In the genomic region with DNA sequence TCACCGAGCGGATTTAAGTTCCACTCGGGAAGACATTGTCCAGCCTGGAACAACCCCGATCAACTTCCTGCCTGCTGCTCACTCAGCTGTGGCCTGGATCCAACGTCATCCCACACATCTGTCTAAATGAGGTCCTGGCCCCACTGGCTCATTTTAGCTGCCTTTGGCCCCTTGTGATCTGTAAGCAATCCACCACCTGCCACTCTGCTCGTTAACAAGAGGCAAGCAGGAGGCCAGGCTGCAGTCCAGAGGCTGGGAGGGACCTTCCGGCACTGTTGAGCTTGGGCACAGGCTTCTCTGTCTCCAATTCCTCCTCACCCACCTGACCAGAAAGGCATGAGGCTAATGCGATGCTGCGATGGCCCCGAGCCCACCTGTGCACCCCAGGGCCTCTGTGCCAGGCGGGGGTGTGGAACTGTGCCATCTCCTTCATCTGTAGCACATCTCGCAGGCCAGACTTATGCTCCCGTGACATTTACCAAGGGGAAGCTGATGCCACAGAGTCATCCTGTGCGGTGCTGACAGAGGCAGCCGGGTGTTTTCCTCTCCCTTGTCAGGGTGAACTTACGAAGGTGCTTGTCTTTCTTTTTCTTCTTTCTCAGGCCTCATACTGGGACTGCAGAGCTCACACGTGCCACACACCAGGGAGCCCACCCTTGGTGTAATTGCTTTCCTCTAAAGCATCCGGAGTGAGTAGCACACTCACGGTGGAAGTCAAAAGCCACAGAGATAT, we compare ENCODE assay signal across 10 mouse cellular contexts. TPM values are rescaled to one million over a fixed set of nuclear protein-coding genes. Genes with fewer than 3 reads are reported as not detected.
DNase-seq lines count a peak whose midpoint lies in the region; ATAC-seq and TF ChIP-seq lines count a peak whose summit lies in the region.
"Had no signal": no experiment of that assay in that cellular context is flagged by ENCODE, and none has a peak within 500 bp of the region (broad histone marks: within the 10 kb centered on the region; RNA-seq: fewer than 3 reads in every experiment).

No protein-coding gene starts in this region.

- H3K9ac ChIP-seq in embryonic facial prominence, embryonic 14.5 days (ENCODE audit: low read depth, low read length), result no peak overlapping the region
- H3K9ac ChIP-seq in hindbrain, embryonic 13.5 days, result no peak overlapping the region
- H3K9ac ChIP-seq: embryonic facial prominence, embryonic 13.5 days had no signal

- DNase-seq in embryonic facial prominence, embryonic 14.5 days (ENCODE audit: low spot score), result peak; percentile 52
- DNase-seq in embryonic facial prominence, embryonic 10.5 days (ENCODE audit: low spot score), result no peak
- DNase-seq in cerebellum, postnatal 14 days, result peak; percentile 68 to 70
- DNase-seq in kidney, adult 9 months, result peak; percentile 84
- no peak for DNase-seq in ovary, adult 18-20 months (ENCODE audit: low spot score)
- DNase-seq in neural tube, embryonic 10.5 days (ENCODE audit: extremely low spot score, low spot score), result no peak

- no peaks in the 10 kb centered on the region for H3K79me2 ChIP-seq in myocyte (ENCODE audit: control insufficient read depth, insufficient read depth)

- H3K36me3 ChIP-seq in embryonic facial prominence, embryonic 14.5 days (ENCODE audit: control insufficient read depth, insufficient read depth, low read length), result no peaks in the 10 kb centered on the region
- H3K36me3 ChIP-seq in embryonic facial prominence, embryonic 10.5 days (replicated peaks), result no peaks in the 10 kb centered on the region
- H3K36me3 ChIP-seq in myocyte (ENCODE audit: control insufficient read depth, insufficient read depth), result no peaks in the 10 kb centered on the region
- H3K36me3 ChIP-seq in hindbrain, embryonic 13.5 days, result no peaks in the 10 kb centered on the region
- H3K36me3 ChIP-seq: embryonic facial prominence, embryonic 13.5 days had no signal

- H3K27ac ChIP-seq in embryonic facial prominence, embryonic 14.5 days (replicated peaks; ENCODE audit: low read depth, low read length), result no peak overlapping the region
- no peak overlapping the region for H3K27ac ChIP-seq in embryonic facial prominence, embryonic 10.5 days (replicated peaks)
- no peak overlapping the region for H3K27ac ChIP-seq in hindbrain, embryonic 13.5 days
- H3K27ac ChIP-seq: embryonic facial prominence, embryonic 13.5 days had no signal

- no peaks in the 10 kb centered on the region; the same call in none of the 2 replicates for H3K4me1 ChIP-seq in embryonic facial prominence, embryonic 14.5 days (ENCODE audit: control insufficient read depth, insufficient read depth, low read length)
- peaks cover 32% of the 10 kb centered on the region for H3K4me1 ChIP-seq in embryonic facial prominence, embryonic 10.5 days
- H3K4me1 ChIP-seq in hindbrain, embryonic 13.5 days (replicated peaks), result 0 out of 2 replicates have a peak, but pooled peaks cover 6% of the 10 kb centered on the region

- WGBS in embryonic facial prominence, embryonic 14.5 days, result 45% methylated on average over 19 of the region's 19 CpGs
- WGBS in embryonic facial prominence, embryonic 10.5 days, result 63% methylated on average over 19 of the region's 19 CpGs
- WGBS in hindbrain, embryonic 13.5 days, result 60% methylated on average over 19 of the region's 19 CpGs

- no peak overlapping the region for H3K4me3 ChIP-seq in embryonic facial prominence, embryonic 14.5 days (ENCODE audit: low read depth, low read length)
- H3K4me3 ChIP-seq in embryonic facial prominence, embryonic 10.5 days, result no peak overlapping the region
- H3K4me3 ChIP-seq in myocyte, result no peak overlapping the region
- H3K4me3 ChIP-seq in hindbrain, embryonic 13.5 days, result no peak overlapping the region
- H3K4me3 ChIP-seq: embryonic facial prominence, embryonic 13.5 days; megakaryocyte, embryonic 14.5 days had no signal

- H3K27me3 ChIP-seq in embryonic facial prominence, embryonic 14.5 days (replicated peaks; ENCODE audit: control insufficient read depth, insufficient read depth, low read length), result no peaks in the 10 kb centered on the region
- peaks cover 1% of the 10 kb centered on the region; the same call in 1 of the 2 replicates for H3K27me3 ChIP-seq in embryonic facial prominence, embryonic 10.5 days (replicated peaks; ENCODE audit: low read depth, poor library complexity, severe bottlenecking)
- no peaks in the 10 kb centered on the region for H3K27me3 ChIP-seq in myocyte (ENCODE audit: control insufficient read depth, insufficient read depth, insufficient read length)
- no peaks in the 10 kb centered on the region for H3K27me3 ChIP-seq in hindbrain, embryonic 13.5 days
- H3K27me3 ChIP-seq: embryonic facial prominence, embryonic 13.5 days had no signal

- 0 out of 2 replicates have a peak, but pooled peaks have one; percentile 20 for ATAC-seq in embryonic facial prominence, embryonic 14.5 days (ENCODE audit: low read depth)
- ATAC-seq in hindbrain, embryonic 13.5 days (ENCODE audit: low FRiP score), result no peak

- TF ChIP-seq POLR2A in myocyte (IDR thresholded peaks at IDR 0.05; ENCODE audit: insufficient read length, low read depth), result no peak

- H3K9me3 ChIP-seq in embryonic facial prominence, embryonic 14.5 days (ENCODE audit: control insufficient read depth, low read length), result no peaks in the 10 kb centered on the region
- H3K9me3 ChIP-seq in embryonic facial prominence, embryonic 10.5 days, result no peaks in the 10 kb centered on the region
- no peaks in the 10 kb centered on the region for H3K9me3 ChIP-seq in hindbrain, embryonic 13.5 days
- H3K9me3 ChIP-seq: embryonic facial prominence, embryonic 13.5 days had no signal

- H3ac ChIP-seq in myocyte (ENCODE audit: control insufficient read depth, insufficient read length), result no peak overlapping the region

- no peak overlapping the region for H3K4me2 ChIP-seq in embryonic facial prominence, embryonic 14.5 days (ENCODE audit: low read depth, low read length)
- H3K4me2 ChIP-seq in myocyte (ENCODE audit: low read depth), result no peak overlapping the region
- H3K4me2 ChIP-seq in hindbrain, embryonic 13.5 days, result no peak overlapping the region
- H3K4me2 ChIP-seq: embryonic facial prominence, embryonic 13.5 days had no signal

TF ChIP-seq in myocyte, 11 proteins besides CTCF, POLR2A, EP300 and RAD21:
- TF ChIP-seq POLR2AphosphoS2 (IDR thresholded peaks at IDR 0.05; ENCODE audit: insufficient read length, low read depth), result no peak
- peak; percentile 29 to 63 (median 49) for TF ChIP-seq MYOD1 (IDR thresholded peaks at IDR 0.05; ENCODE audit: control insufficient read depth in 1 of 3, insufficient read length in 2 of 3, low read depth in 2 of 3)
- TF ChIP-seq MYOG (IDR thresholded peaks at IDR 0.05; ENCODE audit: control insufficient read depth in 1 of 3, insufficient read depth in 1 of 3, insufficient read length in 2 of 3, low read depth in 2 of 3), result peak in 1 of 3 experiments; percentile 19
TF ChIP-seq in myocyte: peak in this region for 2.

RNA-seq across cellular contexts. Expression of a gene that starts 33.2 kb away (rescaled TPM):
- polyA plus RNA-seq in embryonic facial prominence, embryonic 14.5 days (2014; fragmentation: Nextera tagmentation; extraction: Ambion mirVana), result 29.9 and 32.6 TPM in 2 replicates
- polyA plus RNA-seq in embryonic facial prominence, embryonic 10.5 days (2016; fragmentation: Nextera tagmentation; extraction: Ambion mirVana), result 30.0 and 33.0 TPM in 2 replicates
- polyA plus RNA-seq in myocyte (2012; fragmentation: generic; extraction: Trizol), result 31.7 TPM
- 27.9 and 29.3 TPM in 2 replicates for polyA plus RNA-seq in hindbrain, embryonic 13.5 days (2015; fragmentation: Nextera tagmentation; extraction: Ambion mirVana)

RNA-seq across cellular contexts. Expression of a gene that starts 45.9 kb away (rescaled TPM):
- 8.5 and 9.6 TPM in 2 replicates for polyA plus RNA-seq in embryonic facial prominence, embryonic 14.5 days (2014; fragmentation: Nextera tagmentation; extraction: Ambion mirVana)
- 3.1 and 3.4 TPM in 2 replicates for polyA plus RNA-seq in embryonic facial prominence, embryonic 10.5 days (2016; fragmentation: Nextera tagmentation; extraction: Ambion mirVana)
- 9.4 TPM for polyA plus RNA-seq in myocyte (2012; fragmentation: generic; extraction: Trizol)
- polyA plus RNA-seq in hindbrain, embryonic 13.5 days (2015; fragmentation: Nextera tagmentation; extraction: Ambion mirVana), result 23.2 and 24.8 TPM in 2 replicates

Comparison
In these comparisons a context has a peak if more than half of its experiments do, and no peak if none do; other contexts are left out.
1. DNase-seq: peak in embryonic facial prominence, embryonic 14.5 days (single experiment), cerebellum, postnatal 14 days (2 of 2) and kidney, adult 9 months (single experiment); none in embryonic facial prominence, embryonic 10.5 days (single experiment), ovary, adult 18-20 months (single experiment) and neural tube, embryonic 10.5 days (single experiment).